Mouse (Mus musculus) brain, embryonic 14.5 days (tissue): ENCODE measurements around the gene Bicdl2. TPM values are rescaled to one million over a fixed set of nuclear protein-coding genes. Genes with fewer than 3 reads are reported as not detected.

Experiments
- DNase-seq: peaks from one replicate; pipeline ENCODE4 v3.0.0-alpha.2; 2011; ENCODE audit warnings: low read depth
- CTCF ChIP-seq: fragments of 200-500 bp; IDR thresholded peaks from 2 replicates; pipeline ENCODE4 v1.5.1; 2012; ENCODE audit warnings: inconsistent platforms, mild to moderate bottlenecking, moderate library complexity, borderline replicate concordance; ENCODE audit not compliant: insufficient read depth, insufficient read length; ENCODE audit errors: extremely low read depth
- POLR2A ChIP-seq: fragments of 200-500 bp; IDR thresholded peaks from 2 replicates; pipeline ENCODE4 v1.6.1; 2012; ENCODE audit warnings: mild to moderate bottlenecking, inconsistent platforms, borderline replicate concordance; ENCODE audit not compliant: poor library complexity, insufficient read depth, insufficient read length, severe bottlenecking; ENCODE audit errors: extremely low read depth
- polyA plus RNA-seq: library from polyadenylated mRNA; depleted of rRNA; stranded (reverse); fragments of >200 nt; gene quantifications from 2 replicates; pipeline ENCODE4 v1.2.3, GENCODE M21; 2012; rRNA removed

Gene Bicdl2
- polyA plus RNA-seq, 1 experiment = 0.08 TPM

DNA sequence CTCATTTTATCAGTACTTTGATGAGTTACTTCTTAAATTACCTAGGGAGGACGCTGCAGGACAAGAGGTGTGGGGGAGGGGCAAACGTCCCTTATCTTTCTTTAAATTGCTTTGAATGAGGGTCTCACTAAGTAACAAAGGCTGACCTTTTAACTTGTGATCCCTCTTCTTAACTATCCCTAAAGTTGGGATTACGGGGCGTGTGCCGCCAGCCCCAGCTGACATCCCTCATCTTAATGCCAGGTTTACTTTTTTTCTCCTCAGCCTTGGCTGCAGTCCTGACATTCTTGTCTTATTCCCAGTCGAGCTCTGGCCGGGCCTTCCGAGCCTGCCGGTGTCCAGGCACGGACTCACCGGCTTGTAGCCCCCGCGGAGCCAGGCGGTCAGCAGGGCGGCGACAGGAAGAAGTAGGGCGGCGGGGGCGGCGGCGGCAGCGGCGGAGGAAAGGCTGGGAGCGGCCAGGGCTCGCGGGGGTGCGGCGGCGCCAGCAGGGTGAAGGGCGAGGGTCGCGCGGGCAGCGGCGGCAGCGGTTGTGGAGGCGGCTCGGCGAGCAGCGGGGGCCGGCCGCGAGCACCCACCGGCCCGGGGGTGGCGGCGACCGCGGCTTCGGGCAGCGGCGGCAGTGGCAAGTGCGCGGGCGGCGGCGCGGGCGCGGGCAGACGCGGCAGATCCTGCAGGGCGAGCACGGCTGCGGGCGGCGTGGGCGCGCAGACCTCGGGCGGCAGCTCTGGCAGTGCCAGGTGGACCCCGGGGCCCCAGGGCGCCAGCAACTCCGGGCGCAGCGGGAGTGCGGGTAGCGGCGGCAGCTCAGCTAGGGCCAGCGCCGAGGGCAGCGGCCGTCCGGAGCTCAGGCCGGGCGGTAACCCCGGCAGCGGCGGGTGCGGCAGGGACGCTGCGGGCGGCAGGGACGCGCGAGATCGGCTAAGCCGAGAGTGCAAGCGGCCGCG is 39.1 kb downstream of the Bicdl2 start:
- no peak for TF ChIP-seq POLR2A
- DNase-seq = no peak

GRCm38 (mm10) chr17:23700079-23700478 is 39.8 kb downstream of the Bicdl2 start:
- TF ChIP-seq POLR2A (0 out of 2 replicates have a peak, but pooled peaks have one; percentile 10), CTCF (peak; percentile 65)
- DNase-seq = peak; percentile 95

GRCm38 (mm10) chr17:23703301-23703700 is 43.0 kb downstream of the Bicdl2 start:
- TF ChIP-seq POLR2A (no peak), CTCF (no peak)

GRCm38 (mm10) chr17:23704741-23705140 is 44.4 kb downstream of the Bicdl2 start:
- peak; percentile 64 for DNase-seq
- no peak for TF ChIP-seq POLR2A
- TF ChIP-seq CTCF = no peak

More at GRCm38 (mm10) chr17:23703301-23703700, 43.0 kb downstream of the Bicdl2 start:
- DNase-seq = no peak

GRCm38 (mm10) chr17:23705525-23706104 is 45.3 kb downstream of the Bicdl2 start:
- DNase-seq = no peak
- no peak for TF ChIP-seq CTCF
- no peak for TF ChIP-seq POLR2A

DNA sequence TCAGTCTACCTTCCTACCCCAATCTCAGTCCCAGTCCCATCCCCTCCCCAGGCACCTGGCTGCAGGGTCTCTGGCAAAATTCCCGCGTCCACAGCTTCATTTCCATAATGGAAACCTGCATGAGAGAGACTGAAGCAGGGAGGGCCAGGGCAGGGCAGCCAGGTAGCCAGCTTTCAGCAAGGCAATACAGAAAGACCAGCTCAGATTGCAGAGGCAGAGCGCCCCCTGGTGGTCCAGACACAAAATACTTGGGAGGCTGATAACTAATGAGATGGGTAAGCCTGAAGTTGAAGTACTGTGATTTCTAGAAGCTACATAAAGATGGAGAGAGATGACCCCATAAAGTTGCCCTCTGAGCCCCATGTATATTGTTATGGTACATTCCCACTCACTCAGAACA is 45.9 kb downstream of the Bicdl2 start:
- TF ChIP-seq POLR2A (no peak), CTCF (peak; percentile 93)
- DNase-seq = peak; percentile 83

- DNase-seq = no peak
- TF ChIP-seq CTCF = no peak
- TF ChIP-seq POLR2A = no peak
Observed at GRCm38 (mm10) chr17:23717003-23717402, 56.7 kb downstream of the Bicdl2 start.

Other genes with a start within 250 kb of the Bicdl2 start
- not detected in 2 replicates for gene Vmn2r117, start 180.8 kb upstream of the Bicdl2 start, polyA plus RNA-seq
- gene Zfp213, start 96.3 kb upstream of the Bicdl2 start, polyA plus RNA-seq = 16.7 and 21.4 TPM in 2 replicates
- gene Zfp13, start 61.0 kb upstream of the Bicdl2 start, polyA plus RNA-seq = 46.8 and 47.4 TPM in 2 replicates
- gene Zscan10, start 59.6 kb upstream of the Bicdl2 start, polyA plus RNA-seq = 0.05 and 0.22 TPM in 2 replicates
- 1.3 and 1.9 TPM in 2 replicates for gene Mmp25, start 15.2 kb upstream of the Bicdl2 start, polyA plus RNA-seq
- gene Hcfc1r1, start 13.1 kb downstream of the Bicdl2 start, polyA plus RNA-seq = 67.6 and 81.2 TPM in 2 replicates
- gene Thoc6, start 13.4 kb downstream of the Bicdl2 start, polyA plus RNA-seq = 38.7 and 54.6 TPM in 2 replicates
- gene Tnfrsf12a, start 17.0 kb downstream of the Bicdl2 start, polyA plus RNA-seq = 1.7 and 2.1 TPM in 2 replicates
- gene Cldn6, start 18.7 kb downstream of the Bicdl2 start, polyA plus RNA-seq = 0.83 and 1.3 TPM in 2 replicates
- gene Cldn9, start 23.5 kb downstream of the Bicdl2 start, polyA plus RNA-seq = 0.92 and 0.93 TPM in 2 replicates
- 0.14 and 0.28 TPM in 2 replicates for gene 1520401A03Rik, start 62.3 kb downstream of the Bicdl2 start, polyA plus RNA-seq
- gene Pkmyt1, start 65.8 kb downstream of the Bicdl2 start, polyA plus RNA-seq = 24.4 and 47.9 TPM in 2 replicates
- gene Paqr4, start 80.4 kb downstream of the Bicdl2 start, polyA plus RNA-seq = 33.3 and 41.0 TPM in 2 replicates
- 2.8 and 3.7 TPM in 2 replicates for gene Kremen2, start 85.3 kb downstream of the Bicdl2 start, polyA plus RNA-seq
- gene Flywch1, start 111.1 kb downstream of the Bicdl2 start, polyA plus RNA-seq = 110 and 150 TPM in 2 replicates
- gene Flywch2, start 125.6 kb downstream of the Bicdl2 start, polyA plus RNA-seq = 54.6 and 59.4 TPM in 2 replicates
- gene Srrm2, start 130.0 kb downstream of the Bicdl2 start, polyA plus RNA-seq = 749 and 826 TPM in 2 replicates
- gene Elob, start 168.6 kb downstream of the Bicdl2 start, polyA plus RNA-seq = 824 and 1,130 TPM in 2 replicates
- gene Prss33, start 175.6 kb downstream of the Bicdl2 start, polyA plus RNA-seq = 0.38 and 0.54 TPM in 2 replicates
- 0.04 and 0.24 TPM in 2 replicates for gene Prss32, start 183.3 kb downstream of the Bicdl2 start, polyA plus RNA-seq
- 1.3 and 2.1 TPM in 2 replicates for gene Prss41, start 183.7 kb downstream of the Bicdl2 start, polyA plus RNA-seq
- gene Prss21, start 207.6 kb downstream of the Bicdl2 start, polyA plus RNA-seq = not detected in 2 replicates
- gene Dcpp1, start 220.4 kb downstream of the Bicdl2 start, polyA plus RNA-seq = not detected in 2 replicates
- not detected in 2 replicates for gene Dcpp2, start 220.4 kb downstream of the Bicdl2 start, polyA plus RNA-seq